Mouse (Mus musculus): ENCODE measurements around the gene Tmem189. TPM values are rescaled to one million over a fixed set of nuclear protein-coding genes. Genes with fewer than 3 reads are reported as not detected.

The Tmem189 gene
- polyA plus RNA-seq, 1 experiment = 288 TPM

DNA sequence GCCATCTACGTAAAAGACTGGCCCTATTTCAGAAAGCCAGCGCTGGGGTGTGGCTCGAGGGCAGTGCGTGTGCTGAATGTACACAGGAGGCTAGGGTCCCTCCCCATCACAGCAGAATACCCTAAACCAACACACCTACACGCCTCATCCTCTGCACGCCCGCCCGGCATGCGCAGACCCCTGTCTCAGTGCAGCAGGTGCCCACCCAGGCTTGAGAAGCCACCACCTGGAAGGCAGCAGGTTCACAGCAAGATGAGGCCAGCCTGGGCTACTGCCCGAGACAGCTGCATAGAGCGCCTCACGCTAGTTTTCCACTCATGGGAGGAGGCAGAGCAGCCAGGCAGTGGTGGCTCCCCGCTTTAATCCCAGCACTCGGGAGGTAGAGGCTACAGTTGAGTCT, 77.5 kb downstream of the Tmem189 start:
- no peak overlapping the region for H3K4me3 ChIP-seq (ENCODE audit: insufficient read depth, low read depth, low read length)
- TF ChIP-seq CTCF (conservative IDR thresholded peaks at IDR 0.05; ENCODE audit: insufficient read depth, insufficient read length, low read depth, low read length) (no peak), POLR2A (IDR thresholded peaks at IDR 0.05; ENCODE audit: low read depth, low read length) (no peak)
- H3K27ac ChIP-seq (ENCODE audit: insufficient read depth, low read depth, low read length) = no peak overlapping the region
- no peak for DNase-seq
- no peaks in the 10 kb centered on the region for H3K27me3 ChIP-seq (replicated peaks; ENCODE audit: control insufficient read depth, insufficient read depth, low read length)
- H3K36me3 ChIP-seq (ENCODE audit: control insufficient read depth, insufficient read depth, low read length) = no peaks in the 10 kb centered on the region; the same call in 1 of the 2 replicates
- no peaks in the 10 kb centered on the region for H3K4me1 ChIP-seq (ENCODE audit: control insufficient read depth, insufficient read depth, low read length)
- 91% methylated on average over 14 of the region's 14 CpGs for WGBS

- no peak overlapping the region for H3K27ac ChIP-seq (ENCODE audit: insufficient read depth, low read depth, low read length)
- no peaks in the 10 kb centered on the region for H3K27me3 ChIP-seq (replicated peaks; ENCODE audit: control insufficient read depth, insufficient read depth, low read length)
- no peak for DNase-seq
- no peak overlapping the region for H3K4me3 ChIP-seq (ENCODE audit: insufficient read depth, low read depth, low read length)
- 89% methylated on average over 10 of the region's 10 CpGs for WGBS
- H3K36me3 ChIP-seq (ENCODE audit: control insufficient read depth, insufficient read depth, low read length) = no peaks in the 10 kb centered on the region; the same call in 1 of the 2 replicates
- TF ChIP-seq POLR2A (IDR thresholded peaks at IDR 0.05; ENCODE audit: low read depth, low read length) (no peak), CTCF (conservative IDR thresholded peaks at IDR 0.05; ENCODE audit: insufficient read depth, insufficient read length, low read depth, low read length) (no peak)
- H3K4me1 ChIP-seq (ENCODE audit: control insufficient read depth, insufficient read depth, low read length) = no peaks in the 10 kb centered on the region
Measured at GRCm38 (mm10) chr2:167611287-167611686, 78.3 kb downstream of the Tmem189 start.

DNA sequence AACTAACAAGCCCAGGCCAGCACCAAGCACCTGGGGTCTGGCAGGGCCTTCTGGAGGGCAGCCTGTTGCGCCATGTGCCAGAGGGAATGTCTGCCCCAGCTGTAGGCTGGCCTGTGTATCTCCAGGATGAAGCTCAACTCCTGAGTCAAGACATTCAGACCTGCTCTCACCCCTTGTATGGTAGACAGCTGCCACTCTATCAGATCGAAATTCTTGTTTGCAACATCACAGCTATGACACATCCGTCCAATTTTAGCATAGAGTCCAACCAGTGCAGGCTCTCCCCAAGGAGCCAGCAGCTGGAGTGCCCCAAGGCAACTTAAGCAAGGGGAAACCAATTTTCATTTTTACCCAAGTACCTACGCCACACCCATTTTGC, 82.9 kb downstream of the Tmem189 start:
- Histone ChIP-seq H3K4me1 (ENCODE audit: control insufficient read depth, insufficient read depth, low read length) (no peaks in the 10 kb centered on the region), H3K4me3 (ENCODE audit: insufficient read depth, low read depth, low read length) (no peak overlapping the region), H3K36me3 (ENCODE audit: control insufficient read depth, insufficient read depth, low read length) (no peaks in the 10 kb centered on the region; the same call in 1 of the 2 replicates), H3K27me3 (replicated peaks; ENCODE audit: control insufficient read depth, insufficient read depth, low read length) (no peaks in the 10 kb centered on the region), H3K27ac (ENCODE audit: insufficient read depth, low read depth, low read length) (no peak overlapping the region)
- no peak for DNase-seq
- WGBS = 87% methylated on average over 4 of the region's 4 CpGs
- TF ChIP-seq CTCF (conservative IDR thresholded peaks at IDR 0.05; ENCODE audit: insufficient read depth, insufficient read length, low read depth, low read length) (no peak), POLR2A (IDR thresholded peaks at IDR 0.05; ENCODE audit: low read depth, low read length) (no peak)

- WGBS = 76% methylated on average over 17 of the region's 17 CpGs
- Histone ChIP-seq H3K27me3 (replicated peaks; ENCODE audit: control insufficient read depth, insufficient read depth, low read length) (no peaks in the 10 kb centered on the region), H3K4me3 (ENCODE audit: insufficient read depth, low read depth, low read length) (no peak overlapping the region), H3K4me1 (ENCODE audit: control insufficient read depth, insufficient read depth, low read length) (no peaks in the 10 kb centered on the region), H3K36me3 (ENCODE audit: control insufficient read depth, insufficient read depth, low read length) (no peaks in the 10 kb centered on the region; the same call in 1 of the 2 replicates), H3K27ac (ENCODE audit: insufficient read depth, low read depth, low read length) (no peak overlapping the region)
- DNase-seq = no peak
- no peak for TF ChIP-seq POLR2A (IDR thresholded peaks at IDR 0.05; ENCODE audit: low read depth, low read length)
- no peak for TF ChIP-seq CTCF (conservative IDR thresholded peaks at IDR 0.05; ENCODE audit: insufficient read depth, insufficient read length, low read depth, low read length)
Measured at GRCm38 (mm10) chr2:167605817-167606744, 83.5 kb downstream of the Tmem189 start.

DNA sequence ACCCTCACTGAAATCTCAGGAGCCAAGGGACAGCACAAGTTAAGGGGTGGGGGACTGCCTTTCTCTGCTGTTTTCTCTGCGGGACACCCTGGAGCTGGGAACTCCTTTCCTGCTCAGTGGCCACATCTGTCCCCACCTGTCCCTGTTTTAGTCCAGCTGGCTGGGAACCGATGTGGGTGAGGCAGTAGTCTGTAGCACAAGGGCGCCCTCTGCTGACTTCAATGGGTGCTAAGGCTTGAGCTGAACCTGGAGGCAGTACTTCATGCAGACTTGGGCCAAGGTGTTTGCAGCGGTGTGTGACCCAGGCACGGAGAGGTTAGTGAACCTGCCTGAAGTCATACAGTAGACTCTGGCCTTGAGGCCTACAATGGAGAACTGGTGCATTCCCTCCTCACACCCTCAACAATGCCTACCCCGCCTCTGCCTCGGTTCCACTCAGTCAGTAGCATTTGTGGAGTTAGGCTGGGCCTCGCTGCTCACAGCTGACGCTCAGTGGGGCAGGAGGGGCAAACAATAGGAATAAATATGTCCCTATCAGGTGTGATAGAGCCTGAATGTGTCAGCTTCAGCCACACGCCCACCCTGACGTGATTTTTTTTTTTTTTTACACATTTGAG, 84.3 kb downstream of the Tmem189 start:
- peak; percentile 93 for DNase-seq

GRCm38 (mm10) chr2:167602978-167603377, 86.6 kb downstream of the Tmem189 start:
- DNase-seq = no peak
- Histone ChIP-seq H3K27me3 (replicated peaks; ENCODE audit: control insufficient read depth, insufficient read depth, low read length) (no peaks in the 10 kb centered on the region), H3K36me3 (ENCODE audit: control insufficient read depth, insufficient read depth, low read length) (no peaks in the 10 kb centered on the region), H3K4me1 (ENCODE audit: control insufficient read depth, insufficient read depth, low read length) (no peaks in the 10 kb centered on the region), H3K27ac (ENCODE audit: insufficient read depth, low read depth, low read length) (no peak overlapping the region), H3K4me3 (ENCODE audit: insufficient read depth, low read depth, low read length) (no peak overlapping the region)
- TF ChIP-seq POLR2A (IDR thresholded peaks at IDR 0.05; ENCODE audit: low read depth, low read length) (no peak), CTCF (conservative IDR thresholded peaks at IDR 0.05; ENCODE audit: insufficient read depth, insufficient read length, low read depth, low read length) (peak; percentile 43; the same call in 1 of the 2 replicates)
- 77% methylated on average over 5 of the region's 5 CpGs for WGBS

More for the DNA sequence above, 84.3 kb downstream of the Tmem189 start:
- WGBS = 39% methylated on average over 11 of the region's 11 CpGs
- Histone ChIP-seq H3K4me1 (ENCODE audit: control insufficient read depth, insufficient read depth, low read length) (no peaks in the 10 kb centered on the region), H3K4me3 (ENCODE audit: insufficient read depth, low read depth, low read length) (no peak overlapping the region), H3K36me3 (ENCODE audit: control insufficient read depth, insufficient read depth, low read length) (no peaks in the 10 kb centered on the region; the same call in 1 of the 2 replicates), H3K27me3 (replicated peaks; ENCODE audit: control insufficient read depth, insufficient read depth, low read length) (no peaks in the 10 kb centered on the region), H3K27ac (ENCODE audit: insufficient read depth, low read depth, low read length) (no peak overlapping the region)
- TF ChIP-seq POLR2A (IDR thresholded peaks at IDR 0.05; ENCODE audit: low read depth, low read length) = no peak
- peak; percentile 99 for TF ChIP-seq CTCF (conservative IDR thresholded peaks at IDR 0.05; ENCODE audit: insufficient read depth, insufficient read length, low read depth, low read length)

DNA sequence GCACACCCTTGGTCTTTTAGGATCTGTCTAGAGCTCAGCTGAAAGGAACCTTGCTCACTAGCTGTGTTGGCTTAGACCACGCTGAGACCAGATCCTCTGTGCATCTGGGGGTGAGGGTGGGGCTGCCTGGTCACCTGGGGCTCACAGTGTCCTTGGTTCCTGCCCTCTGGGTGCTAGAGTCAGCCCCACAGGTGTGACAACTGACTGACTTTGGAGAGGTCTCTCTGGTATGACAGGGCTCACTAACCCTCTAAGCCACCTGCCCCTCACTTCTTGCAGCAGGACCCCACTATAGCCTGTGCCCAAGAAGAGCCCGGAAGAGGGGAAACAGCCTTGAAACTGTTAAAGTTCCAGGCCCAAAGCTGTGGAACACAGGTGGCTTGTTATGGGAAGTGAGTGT, 87.3 kb downstream of the Tmem189 start:
- no peak for TF ChIP-seq POLR2A (IDR thresholded peaks at IDR 0.05; ENCODE audit: low read depth, low read length)
- TF ChIP-seq CTCF (conservative IDR thresholded peaks at IDR 0.05; ENCODE audit: insufficient read depth, insufficient read length, low read depth, low read length) = no peak
- no peak for DNase-seq
- Histone ChIP-seq H3K4me1 (ENCODE audit: control insufficient read depth, insufficient read depth, low read length) (no peaks in the 10 kb centered on the region), H3K27ac (ENCODE audit: insufficient read depth, low read depth, low read length) (no peak overlapping the region), H3K27me3 (replicated peaks; ENCODE audit: control insufficient read depth, insufficient read depth, low read length) (no peaks in the 10 kb centered on the region), H3K4me3 (ENCODE audit: insufficient read depth, low read depth, low read length) (no peak overlapping the region), H3K36me3 (ENCODE audit: control insufficient read depth, insufficient read depth, low read length) (no peaks in the 10 kb centered on the region)
- WGBS = 86% methylated on average over 2 of the region's 2 CpGs

Measured in kidney, adult 2 months (tissue).